Mouse (Mus musculus) layer of hippocampus, adult 9-11 months (tissue): ENCODE measurements around the gene Slc19a1.
A peak's percentile ranks its signal among the peaks of the same experiment; 100 is the strongest.

ENCODE experiments used
- DNase-seq: peaks from one replicate; pipeline ENCODE4 v3.0.0; 2022

Slc19a1 gene

GRCm38 (mm10) chr10:77031768-77032375, at the start of gene Slc19a1:
Gene Slc19a1, plus strand, starts transcription at chr10:77032241.
- DNase-seq = no peak

DNA sequence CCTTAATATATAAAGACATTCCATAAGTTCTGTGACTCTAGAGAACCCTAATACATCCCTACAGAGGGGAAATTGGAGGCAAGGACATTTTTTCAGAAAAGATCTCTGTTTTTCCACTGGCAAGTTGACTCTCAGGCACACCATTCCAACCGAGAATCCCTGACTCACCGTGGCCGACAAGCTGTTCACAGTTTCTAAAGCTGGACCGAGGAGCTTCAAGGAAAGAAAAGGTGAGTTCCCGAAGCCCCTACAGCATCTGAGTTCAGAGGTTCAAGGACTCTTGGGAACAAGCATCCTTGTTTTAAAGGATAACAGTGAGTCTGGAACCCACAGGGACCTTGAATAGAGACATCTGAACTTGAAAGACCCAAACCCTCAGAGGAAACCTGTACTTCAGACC, 43.5 kb upstream of the Slc19a1 start:
- no peak for DNase-seq

DNA sequence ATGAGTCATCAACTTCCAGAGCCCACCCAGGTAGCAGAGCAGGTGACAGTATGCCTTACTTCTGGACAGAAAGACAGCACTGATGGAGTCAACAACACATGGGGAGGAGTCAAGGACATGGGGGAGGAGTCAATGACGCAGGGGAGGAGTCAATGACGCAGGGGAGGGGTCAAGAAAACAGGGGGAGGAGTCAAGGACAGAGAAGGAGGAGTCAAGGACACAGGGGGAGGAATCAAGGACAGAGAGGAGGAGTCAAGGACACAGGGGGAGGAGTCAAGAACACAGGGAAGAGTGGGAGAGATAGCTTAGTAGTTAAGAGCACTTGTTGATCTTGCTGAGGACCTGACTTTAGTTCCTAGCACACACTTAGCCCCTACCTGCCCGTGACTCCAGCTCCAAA, 39.6 kb upstream of the Slc19a1 start:
- DNase-seq = no peak

GRCm38 (mm10) chr10:76997759-76998513, 34.1 kb upstream of the Slc19a1 start:
- no peak for DNase-seq

GRCm38 (mm10) chr10:77004936-77005335, 27.1 kb upstream of the Slc19a1 start:
- no peak for DNase-seq

DNA sequence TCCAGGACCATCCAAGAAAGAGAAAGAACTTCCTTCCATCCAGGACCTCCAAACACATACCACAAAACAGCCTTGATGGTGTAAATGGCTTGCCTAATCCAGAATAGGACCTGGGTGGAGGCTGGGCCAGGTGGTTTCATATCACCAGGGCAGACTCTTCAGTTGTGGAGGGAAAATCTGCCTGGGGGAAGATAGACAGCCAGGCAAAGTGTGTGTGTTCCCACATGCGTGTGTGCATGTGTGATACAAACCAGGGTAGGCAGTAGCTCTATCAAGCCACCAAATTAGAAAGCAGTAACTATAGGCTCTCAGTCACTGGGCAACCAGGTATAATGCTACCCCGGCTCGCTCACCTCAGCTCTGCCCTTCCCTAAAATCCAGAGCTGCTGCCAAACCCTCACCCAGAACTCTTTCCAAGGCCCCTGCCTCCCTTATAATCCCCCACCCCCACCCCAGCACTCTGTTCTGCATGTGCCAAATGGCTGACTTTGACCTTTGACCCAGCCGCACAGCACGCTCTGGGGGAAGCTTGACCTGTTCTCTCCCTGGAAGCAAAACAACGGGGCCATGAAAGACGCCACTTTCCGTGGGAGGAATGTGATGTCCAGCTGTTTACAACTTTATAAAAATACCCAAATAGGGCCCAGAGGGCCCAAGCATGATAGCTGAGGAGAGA, 24.5 kb upstream of the Slc19a1 start:
- DNase-seq = no peak

DNA sequence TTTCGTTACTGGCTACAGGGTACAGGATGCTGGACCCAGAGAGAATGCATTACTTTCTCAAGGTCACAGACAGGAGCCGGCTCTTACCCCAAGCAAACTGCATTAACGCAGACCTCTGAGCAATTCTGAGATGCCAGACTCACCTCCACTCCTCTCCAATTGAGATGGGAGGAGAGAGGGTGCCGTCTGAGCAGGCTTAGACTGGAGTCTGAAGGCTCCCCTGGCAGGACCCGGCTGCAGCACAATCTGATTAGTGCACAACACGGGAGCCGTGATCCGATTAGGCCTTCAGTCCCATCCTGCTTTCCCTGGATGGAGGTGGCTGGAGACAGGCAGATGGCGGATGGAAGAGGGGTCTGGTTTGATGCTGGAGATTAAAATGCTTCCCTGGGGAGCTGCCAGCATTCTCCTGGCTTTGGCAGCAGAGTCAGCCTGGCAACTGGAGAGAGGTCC, 23.9 kb upstream of the Slc19a1 start:
- peak; percentile 70 for DNase-seq

GRCm38 (mm10) chr10:77008698-77009097, 23.3 kb upstream of the Slc19a1 start:
- no peak for DNase-seq

DNA sequence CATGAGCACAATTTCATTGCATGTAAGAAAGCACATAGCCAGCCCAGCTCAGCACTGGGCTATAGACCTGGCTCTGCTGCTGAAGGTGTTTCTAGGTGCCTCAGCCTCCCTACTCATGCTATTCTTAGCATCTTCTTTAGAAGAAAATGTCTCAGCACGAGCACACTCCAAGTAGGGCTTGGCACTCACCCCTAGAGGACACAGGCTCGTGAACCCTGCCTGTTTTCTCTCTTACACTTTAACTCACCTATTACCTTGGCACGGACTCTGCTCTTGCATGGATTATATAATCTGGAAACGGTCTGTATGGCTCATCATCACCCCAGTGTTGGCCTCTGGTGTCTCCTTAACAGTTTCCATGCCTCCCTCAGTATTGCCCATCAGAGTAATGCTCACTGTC, 20.4 kb upstream of the Slc19a1 start:
- no peak for DNase-seq

DNA sequence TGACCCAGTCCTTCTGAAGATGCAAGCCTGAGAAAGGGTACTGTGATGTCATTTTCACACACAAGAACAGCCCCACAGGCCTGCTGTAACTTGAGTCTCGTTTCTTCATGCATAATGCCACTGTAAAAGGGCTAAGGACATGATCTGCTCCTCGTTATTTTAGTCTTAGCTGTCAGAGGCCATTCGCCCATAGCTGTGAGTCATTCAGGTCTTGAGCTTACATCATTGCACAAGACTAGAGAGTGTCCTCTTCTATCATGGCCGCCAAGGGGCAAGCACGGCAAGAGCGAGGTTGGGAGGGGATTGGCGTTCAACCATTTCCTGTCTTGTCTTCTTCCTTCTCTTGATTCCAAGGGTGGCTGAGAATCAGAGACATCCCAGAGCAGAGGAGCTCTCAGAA, 16.0 kb upstream of the Slc19a1 start:
- DNase-seq = no peak

DNA sequence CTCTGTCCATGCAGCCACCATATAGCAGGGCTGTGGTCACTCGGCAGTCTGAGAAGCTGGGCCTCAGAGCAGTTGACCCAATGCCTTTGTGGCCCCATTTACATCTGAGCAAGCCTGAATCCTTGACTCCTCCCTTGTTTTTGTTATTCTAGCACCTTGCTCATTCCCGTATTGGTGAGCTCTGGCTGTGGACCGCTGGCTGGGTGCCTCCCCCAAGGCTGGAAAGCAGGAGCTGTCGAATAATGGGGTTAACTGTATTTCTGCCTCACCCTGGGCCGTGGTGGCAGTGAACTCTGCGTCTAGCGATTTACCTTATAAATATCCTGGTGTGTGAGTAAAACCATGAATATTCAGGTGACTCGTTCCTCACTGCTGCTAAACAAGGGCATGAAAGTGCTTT, 15.5 kb upstream of the Slc19a1 start:
- DNase-seq = no peak

GRCm38 (mm10) chr10:77017061-77017460, 15.0 kb upstream of the Slc19a1 start:
- DNase-seq = no peak

GRCm38 (mm10) chr10:77017662-77018061, 14.4 kb upstream of the Slc19a1 start:
- no peak for DNase-seq

DNA sequence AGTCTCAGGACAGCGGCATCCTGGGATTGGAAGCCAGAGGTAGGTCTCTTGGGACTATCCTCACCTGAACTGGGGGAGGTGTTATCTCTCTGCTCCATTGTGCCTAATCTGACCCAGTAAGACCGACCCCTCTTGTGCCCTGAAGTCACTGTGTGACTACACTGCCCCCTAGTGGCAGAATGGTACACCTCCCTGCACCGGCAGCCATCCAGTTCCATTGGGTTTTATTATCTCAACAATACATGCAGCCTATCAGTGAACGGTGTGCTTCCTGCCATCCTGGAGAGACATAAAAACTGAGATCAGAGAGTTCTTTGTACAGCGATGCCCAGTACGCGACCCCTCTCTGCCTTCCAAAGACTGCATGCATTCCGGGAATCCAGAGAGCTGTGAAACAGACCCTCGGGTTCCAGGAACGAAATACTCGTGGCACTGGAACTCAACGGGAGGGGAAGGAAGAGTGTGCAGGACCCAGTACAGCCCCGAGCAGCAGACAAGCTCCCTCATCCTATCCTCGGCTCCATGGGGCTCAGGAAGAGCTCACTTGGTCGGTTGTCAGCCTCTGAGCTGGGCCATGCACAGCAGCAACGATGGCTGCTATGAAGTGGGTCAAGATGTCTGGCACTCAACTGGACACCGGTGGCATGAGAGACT, 10.5 kb upstream of the Slc19a1 start:
- peak; percentile 79 for DNase-seq

GRCm38 (mm10) chr10:77022301-77023130, 9.5 kb upstream of the Slc19a1 start:
- no peak for DNase-seq

DNA sequence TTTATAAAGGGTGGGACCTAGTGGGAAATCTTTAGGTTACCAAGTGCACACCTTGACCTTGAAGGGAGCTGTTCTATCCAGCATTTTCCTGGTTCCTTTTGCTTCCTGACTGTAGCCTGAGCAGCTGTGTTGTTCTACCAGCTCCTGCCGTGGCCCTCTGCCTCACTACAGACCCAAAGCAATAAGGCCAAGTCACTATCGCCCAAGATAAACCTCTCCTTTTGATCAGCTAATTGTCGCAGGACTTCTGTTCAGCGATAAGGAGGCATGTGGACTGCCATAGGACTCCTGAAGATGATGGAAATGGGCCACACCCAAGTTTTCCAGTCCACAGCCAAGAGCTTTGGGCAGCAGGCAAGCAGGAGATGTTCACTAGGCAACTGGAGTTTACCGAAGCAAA, 7.8 kb upstream of the Slc19a1 start:
- no peak for DNase-seq

GRCm38 (mm10) chr10:77026944-77027343, 5.1 kb upstream of the Slc19a1 start:
- DNase-seq = no peak

- DNase-seq = no peak
These were observed 3.2 kb upstream of the Slc19a1 start for GRCm38 (mm10) chr10:77028782-77029296.

DNA sequence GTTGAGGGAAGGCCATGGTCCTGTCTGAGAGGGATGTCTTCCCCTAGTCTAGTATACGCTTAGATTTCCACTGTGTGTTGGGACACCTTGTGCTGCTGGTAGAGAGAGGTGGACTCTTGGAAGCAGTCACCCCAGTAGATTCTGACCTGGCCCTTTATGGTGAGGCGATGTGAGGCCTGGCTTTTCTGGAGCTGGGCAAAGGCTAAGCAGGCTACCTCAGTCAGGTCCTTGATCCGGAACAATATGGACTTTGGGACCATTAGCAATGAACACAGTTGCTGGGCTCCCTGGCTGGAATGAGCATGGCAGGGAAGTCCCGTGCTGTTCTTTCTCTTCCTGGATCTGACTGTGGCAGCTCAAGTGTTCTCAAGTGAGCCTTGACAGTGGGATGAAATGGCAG, 2.3 kb upstream of the Slc19a1 start:
- DNase-seq = no peak

- DNase-seq = no peak
These were observed 1.4 kb upstream of the Slc19a1 start for GRCm38 (mm10) chr10:77030666-77031065.

DNA sequence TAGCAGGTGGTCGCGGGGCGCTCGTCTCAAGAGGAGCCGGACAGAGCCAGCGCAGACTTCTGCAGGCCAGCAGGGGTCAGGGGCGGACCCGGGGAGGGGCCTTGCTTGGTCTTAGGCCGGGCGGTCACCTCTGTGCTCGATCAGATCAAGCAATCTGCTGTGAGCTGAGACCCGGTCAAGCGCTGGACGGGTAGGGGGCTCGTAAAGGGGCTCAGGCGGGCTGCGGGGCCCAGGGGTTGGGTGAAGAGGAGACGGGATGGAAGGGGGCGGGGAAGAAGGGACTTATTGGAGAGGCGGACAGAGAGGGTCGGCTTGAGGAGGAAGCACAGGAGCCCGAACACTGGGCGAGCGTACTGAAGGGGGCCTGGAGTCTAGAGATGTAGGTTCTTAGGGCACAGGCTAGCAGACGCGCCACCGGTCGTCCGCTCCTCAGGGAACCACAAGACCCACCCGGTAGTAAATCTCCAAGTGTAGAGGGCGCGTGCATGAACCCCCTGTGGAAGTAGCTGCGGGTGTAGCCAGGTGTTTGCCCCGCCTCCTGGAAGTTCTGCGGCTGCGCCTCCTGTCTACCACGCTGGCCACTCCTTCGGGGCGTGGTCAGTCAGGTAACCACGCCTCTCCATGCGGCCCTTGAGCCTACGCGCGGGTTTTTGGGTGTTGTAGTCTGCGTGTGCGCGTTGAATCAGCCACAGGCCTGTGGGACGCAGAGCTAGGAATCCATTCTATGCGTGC, 716 bp downstream of the Slc19a1 start:
- DNase-seq = peak; percentile 96
